Mouse (Mus musculus): ENCODE measurements around the gene Csrp3.

DNA sequence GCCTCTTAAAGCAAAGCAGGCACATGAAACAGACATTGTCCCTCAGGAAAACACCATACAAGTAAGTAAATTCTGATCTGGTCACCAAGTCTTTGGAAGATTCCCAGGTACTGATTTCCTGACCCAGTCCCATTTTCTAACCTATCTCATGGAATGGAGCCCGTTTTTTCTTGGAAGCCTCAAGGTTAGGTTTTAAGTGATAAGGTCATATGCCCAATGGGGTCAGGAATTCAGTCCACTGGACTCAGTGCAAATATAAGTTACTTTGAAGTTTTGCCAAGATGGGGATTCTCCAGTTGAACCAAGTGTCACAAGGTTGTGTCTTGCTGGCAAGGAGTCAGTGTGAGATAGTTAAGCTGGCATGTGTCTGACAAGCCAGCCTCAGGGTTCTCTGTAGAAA lies 23.2 kb downstream of the Csrp3 start:
- TF ChIP-seq MYOD1 (IDR thresholded peaks at IDR 0.05; ENCODE audit: control insufficient read depth, insufficient read length, low read depth) (no peak), CTCF (IDR thresholded peaks at IDR 0.05; ENCODE audit: control insufficient read depth, insufficient read depth, insufficient read length) (no peak), MAX (IDR thresholded peaks at IDR 0.05) (no peak), CEBPB (IDR thresholded peaks at IDR 0.05; ENCODE audit: low read depth) (no peak), USF1 (IDR thresholded peaks at IDR 0.05; ENCODE audit: low read depth) (no peak)

Data from C2C12 (cell line).